Mouse (Mus musculus) myocyte (in vitro differentiated cells): ENCODE measurements around the gene Vps11. TPM values are rescaled to one million over a fixed set of nuclear protein-coding genes. Genes with fewer than 3 reads are reported as not detected.

Source experiments
- H3K27me3 ChIP-seq: one replicate; pipeline ENCODE4 v1.6.1; 2011; ENCODE audit not compliant: control insufficient read depth, insufficient read depth, insufficient read length
- H3K36me3 ChIP-seq: one replicate; pipeline ENCODE4 v1.6.1; 2011; ENCODE audit not compliant: control insufficient read depth, insufficient read depth
- H3K4me2 ChIP-seq: one replicate; pipeline ENCODE4 v1.6.1; 2011; ENCODE audit warnings: low read depth, control low read depth
- H3K4me3 ChIP-seq: one replicate; pipeline ENCODE4 v1.5.1; 2011; ENCODE audit warnings: mild to moderate bottlenecking, control low read depth, moderate library complexity
- H3K79me2 ChIP-seq: one replicate; pipeline ENCODE4 v1.6.1; 2011; ENCODE audit not compliant: control insufficient read depth, insufficient read depth
- H3ac ChIP-seq: one replicate; pipeline ENCODE4 v1.6.1; 2011; ENCODE audit not compliant: control insufficient read depth, insufficient read length
- CEBPB ChIP-seq: IDR thresholded peaks from 2 replicates; pipeline ENCODE4 v1.6.1; 2011; ENCODE audit warnings: mild to moderate bottlenecking, moderate library complexity; ENCODE audit not compliant: poor library complexity, insufficient read depth, severe bottlenecking
- E2F4 ChIP-seq: IDR thresholded peaks from one replicate; pipeline ENCODE4 v1.6.1; 2011; ENCODE audit warnings: mild to moderate bottlenecking, control low read depth, moderate library complexity; ENCODE audit not compliant: insufficient read depth
- MAX ChIP-seq: IDR thresholded peaks from one replicate; pipeline ENCODE4 v1.6.1; 2011; ENCODE audit warnings: low read depth, mild to moderate bottlenecking, control low read depth
- MYOD1 ChIP-seq, 3 experiments: IDR thresholded peaks; one replicate each; pipeline ENCODE4 v1.6.1; 2011; ENCODE audit warnings: control low read depth in 2 of 3, low read depth in 2 of 3, mild to moderate bottlenecking in 2 of 3, moderate library complexity in 1 of 3; ENCODE audit not compliant: insufficient read length in 2 of 3, control insufficient read depth in 1 of 3
- MYOG ChIP-seq, 3 experiments: IDR thresholded peaks; one replicate each; pipeline ENCODE4 v1.6.1; 2011; ENCODE audit warnings: control low read depth in 2 of 3, low read depth in 2 of 3, mild to moderate bottlenecking in 2 of 3; ENCODE audit not compliant: insufficient read length in 2 of 3, control insufficient read depth in 1 of 3, insufficient read depth in 1 of 3
- POLR2A ChIP-seq: IDR thresholded peaks from one replicate; pipeline ENCODE4 v1.6.1; 2011; ENCODE audit warnings: low read depth, mild to moderate bottlenecking, control low read depth, moderate library complexity; ENCODE audit not compliant: insufficient read length
- POLR2AphosphoS2 ChIP-seq: IDR thresholded peaks from one replicate; pipeline ENCODE4 v1.6.1; 2011; ENCODE audit warnings: low read depth, control low read depth; ENCODE audit not compliant: insufficient read length
- REST ChIP-seq: IDR thresholded peaks from one replicate; pipeline ENCODE4 v1.6.1; 2011; ENCODE audit warnings: mild to moderate bottlenecking, control low read depth, moderate library complexity; ENCODE audit not compliant: insufficient read depth, insufficient read length
- SRF ChIP-seq: IDR thresholded peaks from one replicate; pipeline ENCODE4 v1.6.1; 2011; ENCODE audit warnings: low read depth; ENCODE audit not compliant: control insufficient read depth, insufficient read length
- TCF12 ChIP-seq: IDR thresholded peaks from one replicate; pipeline ENCODE4 v1.6.1; 2011; ENCODE audit warnings: mild to moderate bottlenecking, control low read depth; ENCODE audit not compliant: poor library complexity, insufficient read depth, severe bottlenecking
- TCF3 ChIP-seq: IDR thresholded peaks from one replicate; pipeline ENCODE4 v1.6.1; 2011; ENCODE audit warnings: low read depth, control low read depth; ENCODE audit not compliant: insufficient read length
- USF1 ChIP-seq: IDR thresholded peaks from one replicate; pipeline ENCODE4 v1.6.1; 2011; ENCODE audit warnings: low read depth, mild to moderate bottlenecking, control low read depth, moderate library complexity
- polyA plus RNA-seq: library from polyadenylated mRNA; unstranded; fragments of >200 nt; fragmentation: generic; extraction: Trizol; gene quantifications from one replicate; pipeline ENCODE4 v1.2.1, GENCODE M21; 2012; ENCODE audit warnings: missing spikeins

Vps11 gene
- polyA plus RNA-seq, 1 experiment = 26.4 TPM

DNA sequence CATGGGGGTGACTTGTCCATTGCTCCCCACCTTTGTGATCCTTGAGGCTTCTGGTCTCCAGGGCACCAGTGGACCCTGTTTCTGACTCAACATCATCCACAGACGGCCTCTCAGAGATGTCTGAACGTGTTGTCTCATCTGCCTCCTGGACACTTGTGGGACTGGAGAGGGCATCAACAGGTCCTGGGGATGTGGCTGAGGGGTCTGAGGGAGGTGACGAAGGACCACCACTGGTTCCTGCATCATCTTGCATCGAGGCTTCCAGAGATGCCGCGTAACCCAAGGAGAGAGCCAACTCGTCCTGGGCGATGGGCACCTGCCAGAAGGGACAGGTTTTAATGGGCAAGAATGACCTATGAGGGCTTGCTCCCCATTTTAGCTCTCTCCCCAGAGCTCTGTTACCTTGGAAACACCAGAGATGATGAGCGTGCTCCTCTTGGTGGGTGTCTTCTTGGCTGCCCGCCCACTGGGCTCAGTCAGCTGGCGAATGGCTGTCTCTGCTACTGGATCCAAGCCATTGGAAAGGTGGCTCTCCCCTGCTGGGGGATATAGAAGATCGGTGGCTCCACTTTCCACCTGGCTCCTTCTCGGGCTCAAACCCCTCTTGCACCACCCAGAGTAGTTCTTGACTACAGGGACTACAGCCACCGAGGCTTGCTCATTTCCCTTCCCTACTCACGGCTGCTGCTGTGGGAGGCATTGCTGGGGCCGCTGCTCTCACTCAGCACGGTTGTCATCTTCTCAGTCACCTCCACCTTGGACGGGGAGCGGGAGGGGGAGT lies 47.8 kb downstream of the Vps11 start:
- no peak overlapping the region for H3K4me2 ChIP-seq
- H3ac ChIP-seq = no peak overlapping the region
- no peaks in the 10 kb centered on the region for H3K27me3 ChIP-seq
- peaks cover 3% of the 10 kb centered on the region for H3K36me3 ChIP-seq
- TF ChIP-seq USF1 = no peak
- TF ChIP-seq REST = no peak
- no peak for TF ChIP-seq POLR2A
- TF ChIP-seq POLR2AphosphoS2 = no peak
- no peak for TF ChIP-seq E2F4
- TF ChIP-seq MAX = no peak
- TF ChIP-seq TCF12 = no peak
- TF ChIP-seq SRF = no peak
- TF ChIP-seq TCF3 = no peak
- no peak for TF ChIP-seq MYOG (IDR thresholded peaks at IDR 0.05; ENCODE audit: control insufficient read depth in 1 of 3, insufficient read depth in 1 of 3, insufficient read length in 2 of 3, low read depth in 2 of 3)
- H3K4me3 ChIP-seq = no peak overlapping the region
- H3K79me2 ChIP-seq = no peaks in the 10 kb centered on the region

DNA sequence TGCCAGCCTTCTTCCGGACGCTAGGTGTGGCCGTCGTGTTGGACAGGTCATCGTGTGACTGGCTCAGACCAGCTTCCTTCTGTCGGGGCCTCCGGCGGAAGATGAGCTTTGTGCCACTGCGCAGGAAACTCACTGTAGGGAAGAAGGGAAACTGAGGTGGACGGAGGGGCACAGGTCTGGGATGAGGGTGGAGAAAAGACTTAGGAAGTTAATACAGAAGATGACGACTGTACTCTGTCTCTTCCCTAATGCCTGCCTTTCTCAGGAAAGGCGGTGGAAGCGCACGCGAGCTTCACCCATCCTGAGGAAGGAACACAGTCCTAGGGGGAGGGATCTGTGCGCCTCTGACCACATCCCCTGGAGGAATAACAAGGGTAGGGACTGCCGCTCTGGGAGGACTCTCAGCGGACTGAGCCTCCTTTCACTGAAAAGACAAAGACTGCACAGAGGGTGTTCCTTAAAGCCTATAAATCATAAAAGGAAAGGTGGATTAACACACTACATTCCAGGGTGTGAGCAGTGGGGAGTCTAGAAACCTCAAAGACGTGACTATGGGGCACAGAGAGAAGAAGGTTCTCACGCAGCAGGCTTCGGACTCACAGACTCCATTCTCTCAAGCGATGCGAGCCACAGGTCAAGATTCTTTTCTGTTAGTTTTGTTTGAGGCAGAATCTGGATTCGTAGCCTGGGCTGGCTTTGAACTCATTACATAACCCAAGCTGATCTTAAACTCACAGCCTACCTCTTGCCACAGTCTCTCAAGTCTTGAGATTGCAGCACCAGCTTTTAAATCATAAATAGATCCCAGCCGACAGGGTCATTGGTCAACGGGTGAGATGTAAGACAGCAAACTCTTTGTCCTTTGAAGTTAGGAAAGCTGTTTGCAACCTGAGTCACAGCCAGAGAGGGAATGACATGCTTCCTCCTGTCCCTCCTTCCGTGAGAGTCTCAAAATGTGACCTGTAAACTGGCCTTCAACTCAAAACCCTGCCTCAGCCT lies 50.0 kb downstream of the Vps11 start:
- Histone ChIP-seq H3K79me2 (no peaks in the 10 kb centered on the region), H3K4me2 (no peak overlapping the region), H3K27me3 (no peaks in the 10 kb centered on the region), H3K4me3 (no peak overlapping the region), H3ac (no peak overlapping the region), H3K36me3 (peaks cover 3% of the 10 kb centered on the region)
- TF ChIP-seq MAX (no peak), MYOD1 (IDR thresholded peaks at IDR 0.05; ENCODE audit: control insufficient read depth in 1 of 3, insufficient read length in 2 of 3, low read depth in 2 of 3) (no peak), POLR2AphosphoS2 (no peak), CEBPB (no peak), TCF3 (no peak), REST (no peak), USF1 (no peak), E2F4 (no peak), MYOG (IDR thresholded peaks at IDR 0.05; ENCODE audit: control insufficient read depth in 1 of 3, insufficient read depth in 1 of 3, insufficient read length in 2 of 3, low read depth in 2 of 3) (no peak), TCF12 (no peak), POLR2A (no peak), SRF (no peak)

DNA sequence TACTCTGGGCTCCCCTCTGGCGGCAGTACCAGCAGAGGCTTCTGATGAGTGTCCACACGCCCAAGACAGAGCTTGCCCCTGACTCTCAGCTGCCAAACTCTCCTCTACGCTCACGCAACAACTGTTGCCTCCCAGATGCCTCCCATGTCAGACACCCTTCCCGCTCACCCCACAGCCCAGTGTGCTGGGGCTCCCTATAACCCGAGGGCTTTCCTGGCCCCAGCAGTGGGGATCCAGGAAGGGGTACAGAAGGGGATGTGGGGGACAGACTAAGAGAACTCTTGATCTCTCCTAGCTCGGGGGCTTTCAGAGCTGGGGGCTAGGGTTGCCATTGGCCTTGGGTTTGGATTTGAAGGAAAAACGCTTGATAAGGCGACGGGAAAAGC lies 50.7 kb downstream of the Vps11 start:
- no peak for TF ChIP-seq MYOG (IDR thresholded peaks at IDR 0.05; ENCODE audit: control insufficient read depth in 1 of 3, insufficient read depth in 1 of 3, insufficient read length in 2 of 3, low read depth in 2 of 3)
- TF ChIP-seq TCF3 = no peak
- no peak for TF ChIP-seq TCF12
- TF ChIP-seq REST = no peak
- no peak for TF ChIP-seq E2F4
- TF ChIP-seq POLR2AphosphoS2 = no peak
- TF ChIP-seq USF1 = no peak
- TF ChIP-seq SRF = no peak
- TF ChIP-seq CEBPB = no peak
- no peak for TF ChIP-seq MYOD1 (IDR thresholded peaks at IDR 0.05; ENCODE audit: control insufficient read depth in 1 of 3, insufficient read length in 2 of 3, low read depth in 2 of 3)
- no peak for TF ChIP-seq MAX
- Histone ChIP-seq H3K4me3 (no peak overlapping the region), H3K36me3 (peaks cover 3% of the 10 kb centered on the region), H3K4me2 (no peak overlapping the region), H3ac (no peak overlapping the region), H3K79me2 (no peaks in the 10 kb centered on the region), H3K27me3 (no peaks in the 10 kb centered on the region)

DNA sequence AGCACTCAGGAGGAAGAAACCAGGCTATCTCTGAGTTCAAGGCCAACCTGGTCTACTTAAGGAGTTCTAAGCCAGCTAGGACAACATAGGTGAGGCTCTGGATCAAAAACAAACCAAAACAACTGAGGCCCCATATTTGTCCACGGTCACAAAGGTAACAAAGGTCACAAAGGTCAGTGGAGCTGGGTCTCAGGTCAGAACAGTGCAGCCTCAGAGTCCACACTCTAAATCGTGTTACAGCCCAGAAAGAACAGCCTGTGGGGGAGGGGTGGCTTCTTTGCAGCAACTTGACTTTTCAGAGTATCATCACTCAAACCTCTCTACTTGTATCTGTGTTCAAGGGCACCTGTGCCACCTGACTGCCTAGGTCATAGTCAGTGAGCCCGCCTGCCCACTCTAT lies 51.7 kb downstream of the Vps11 start:
- TF ChIP-seq TCF12 = no peak
- no peak for TF ChIP-seq MYOG (IDR thresholded peaks at IDR 0.05; ENCODE audit: control insufficient read depth in 1 of 3, insufficient read depth in 1 of 3, insufficient read length in 2 of 3, low read depth in 2 of 3)
- TF ChIP-seq SRF = no peak
- no peak for TF ChIP-seq MAX
- TF ChIP-seq POLR2A = no peak
- TF ChIP-seq USF1 = no peak
- TF ChIP-seq REST = no peak
- no peak for TF ChIP-seq MYOD1 (IDR thresholded peaks at IDR 0.05; ENCODE audit: control insufficient read depth in 1 of 3, insufficient read length in 2 of 3, low read depth in 2 of 3)
- no peak for TF ChIP-seq POLR2AphosphoS2
- no peak for TF ChIP-seq E2F4
- no peak for TF ChIP-seq TCF3
- TF ChIP-seq CEBPB = no peak
- no peak overlapping the region for H3ac ChIP-seq

More for the DNA sequence above, 51.7 kb downstream of the Vps11 start:
- Histone ChIP-seq H3K36me3 (peaks cover 3% of the 10 kb centered on the region), H3K79me2 (peaks cover 5% of the 10 kb centered on the region), H3K4me2 (no peak overlapping the region), H3K4me3 (no peak overlapping the region), H3K27me3 (no peaks in the 10 kb centered on the region)
